Mouse (Mus musculus): ENCODE data around the gene Usp10.

The Usp10 gene

GRCm38 (mm10) chr8:119915298-119915697 lies 5.1 kb downstream of the Usp10 start:
- in situ Hi-C loops (cut with MseI, MboI), result no loop called here

GRCm38 (mm10) chr8:119916237-119916892 lies 6.2 kb downstream of the Usp10 start:
- in situ Hi-C loops (cut with MseI, MboI), result no loop called here

- in situ Hi-C loops (cut with MseI, MboI), result no loop called here
Observed at GRCm38 (mm10) chr8:119917415-119917814, 7.3 kb downstream of the Usp10 start.

GRCm38 (mm10) chr8:119918155-119918567 lies 8.0 kb downstream of the Usp10 start:
- in situ Hi-C loops (cut with MseI, MboI), result no loop called here

GRCm38 (mm10) chr8:119923259-119923658 lies 13.1 kb downstream of the Usp10 start:
- in situ Hi-C loops (cut with MseI, MboI), result no loop called here

- in situ Hi-C loops (cut with MseI, MboI), result no loop called here
Observed at GRCm38 (mm10) chr8:119925428-119925827, 15.3 kb downstream of the Usp10 start.

- in situ Hi-C loops (cut with MseI, MboI), result no loop called here
Observed at GRCm38 (mm10) chr8:119926474-119926873, 16.3 kb downstream of the Usp10 start.

- in situ Hi-C loops (cut with MseI, MboI), result no loop called here
Observed at GRCm38 (mm10) chr8:119927422-119928092, 17.4 kb downstream of the Usp10 start.

GRCm38 (mm10) chr8:119931317-119931716 lies 21.2 kb downstream of the Usp10 start:
- in situ Hi-C loops (cut with MseI, MboI), result no loop called here

GRCm38 (mm10) chr8:119933681-119934080 lies 23.5 kb downstream of the Usp10 start:
- in situ Hi-C loops (cut with MseI, MboI), result no loop called here

GRCm38 (mm10) chr8:119935541-119935940 lies 25.4 kb downstream of the Usp10 start:
- in situ Hi-C loops (cut with MseI, MboI), result no loop called here

GRCm38 (mm10) chr8:119938481-119938880 lies 28.3 kb downstream of the Usp10 start:
- in situ Hi-C loops (cut with MseI, MboI), result no loop called here

GRCm38 (mm10) chr8:119939336-119939735 lies 29.2 kb downstream of the Usp10 start:
- in situ Hi-C loops (cut with MseI, MboI), result no loop called here

GRCm38 (mm10) chr8:119941471-119941870 lies 31.3 kb downstream of the Usp10 start:
- in situ Hi-C loops (cut with MseI, MboI), result no loop called here

- in situ Hi-C loops (cut with MseI, MboI), result no loop called here
Observed at GRCm38 (mm10) chr8:119943616-119944015, 33.5 kb downstream of the Usp10 start.

- in situ Hi-C loops (cut with MseI, MboI), result no loop called here
Observed at GRCm38 (mm10) chr8:119944096-119944811, 34.1 kb downstream of the Usp10 start.

GRCm38 (mm10) chr8:119946326-119946865 lies 36.2 kb downstream of the Usp10 start:
- in situ Hi-C loops (cut with MseI, MboI), result no loop called here

- in situ Hi-C loops (cut with MseI, MboI), result no loop called here
Observed at GRCm38 (mm10) chr8:119947653-119948052, 37.5 kb downstream of the Usp10 start.

GRCm38 (mm10) chr8:119948340-119948739 lies 38.2 kb downstream of the Usp10 start:
- in situ Hi-C loops (cut with MseI, MboI), result no loop called here

GRCm38 (mm10) chr8:119952282-119952681 lies 42.1 kb downstream of the Usp10 start:
- in situ Hi-C loops (cut with MseI, MboI), result no loop called here

- in situ Hi-C loops (cut with MseI, MboI), result no loop called here
Observed at GRCm38 (mm10) chr8:119952747-119953146, 42.6 kb downstream of the Usp10 start.

- in situ Hi-C loops (cut with MseI, MboI), result no loop called here
Observed at GRCm38 (mm10) chr8:119955333-119955732, 45.2 kb downstream of the Usp10 start.
